Mouse (Mus musculus): ENCODE data around the gene Coro2a.
"Not testable (repeated sequence)": the region's sequence is repeated elsewhere in the genome, so short reads cannot be mapped to it uniquely, and the experiment has no call there.

Coro2a gene

DNA sequence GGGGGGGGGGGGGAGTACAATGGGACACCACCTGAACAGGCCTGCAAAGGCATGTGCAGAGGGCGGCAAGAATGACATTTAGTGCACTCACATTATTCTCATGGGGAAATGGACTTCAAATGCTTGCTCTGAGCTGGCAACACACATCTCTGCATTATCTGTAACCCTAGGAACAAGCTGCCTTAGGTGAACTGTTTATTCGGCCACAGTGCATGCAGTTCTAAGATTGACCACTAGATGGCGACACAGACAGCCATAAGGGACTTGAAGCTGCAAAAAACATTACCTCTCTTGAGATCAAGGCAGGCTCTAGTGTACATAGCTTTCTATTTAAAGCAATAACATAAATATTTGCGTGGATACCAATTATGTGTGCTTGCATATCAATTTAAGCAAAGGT is 9.2 kb upstream of the Coro2a start:
- DNase-seq = peak; percentile 86

GRCm38 (mm10) chr4:46607601-46608000 is 5.6 kb upstream of the Coro2a start:
- no peak for DNase-seq

GRCm38 (mm10) chr4:46605451-46605850 is 3.4 kb upstream of the Coro2a start:
- DNase-seq = no peak

- no peak for DNase-seq
Observed at GRCm38 (mm10) chr4:46602704-46603103, 702 bp upstream of the Coro2a start.

DNA sequence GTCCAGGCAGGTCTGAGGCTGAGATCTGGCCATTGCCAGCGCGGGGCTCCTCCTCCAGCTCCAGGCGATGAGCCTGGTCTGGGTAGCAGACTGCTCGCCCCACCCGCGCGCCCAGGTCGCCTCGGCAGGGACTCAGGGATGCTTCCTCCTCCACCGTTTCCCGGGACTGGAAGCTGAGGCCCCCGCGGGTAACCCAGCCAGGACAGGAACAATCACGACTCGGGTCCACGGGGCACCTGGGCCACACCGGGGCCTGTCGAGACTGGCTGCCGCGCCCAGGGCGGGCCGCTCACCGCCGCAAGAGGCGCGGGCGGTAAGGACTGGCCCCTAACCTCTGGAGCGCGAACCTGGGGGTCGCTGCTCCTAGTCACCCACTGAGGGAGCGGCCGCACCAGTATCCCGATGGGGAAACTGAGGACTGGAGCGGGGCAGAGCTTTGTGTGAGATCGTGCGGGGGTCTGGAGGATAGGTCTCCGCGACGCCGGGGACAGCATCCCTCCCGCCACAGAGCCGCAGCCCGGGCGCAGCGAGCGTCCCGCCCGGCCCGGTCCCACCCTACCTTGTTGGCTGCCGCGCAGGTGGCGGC is 651 bp downstream of the Coro2a start:
- no peak for DNase-seq

GRCm38 (mm10) chr4:46600473-46601257 is 1.3 kb downstream of the Coro2a start:
- DNase-seq = no peak

GRCm38 (mm10) chr4:46599609-46600008 is 2.4 kb downstream of the Coro2a start:
- not testable (repeated sequence) for DNase-seq

- DNase-seq = no peak
Observed at GRCm38 (mm10) chr4:46598981-46599380, 3.0 kb downstream of the Coro2a start.

- DNase-seq = no peak
Observed at GRCm38 (mm10) chr4:46598111-46598510, 3.9 kb downstream of the Coro2a start.

DNA sequence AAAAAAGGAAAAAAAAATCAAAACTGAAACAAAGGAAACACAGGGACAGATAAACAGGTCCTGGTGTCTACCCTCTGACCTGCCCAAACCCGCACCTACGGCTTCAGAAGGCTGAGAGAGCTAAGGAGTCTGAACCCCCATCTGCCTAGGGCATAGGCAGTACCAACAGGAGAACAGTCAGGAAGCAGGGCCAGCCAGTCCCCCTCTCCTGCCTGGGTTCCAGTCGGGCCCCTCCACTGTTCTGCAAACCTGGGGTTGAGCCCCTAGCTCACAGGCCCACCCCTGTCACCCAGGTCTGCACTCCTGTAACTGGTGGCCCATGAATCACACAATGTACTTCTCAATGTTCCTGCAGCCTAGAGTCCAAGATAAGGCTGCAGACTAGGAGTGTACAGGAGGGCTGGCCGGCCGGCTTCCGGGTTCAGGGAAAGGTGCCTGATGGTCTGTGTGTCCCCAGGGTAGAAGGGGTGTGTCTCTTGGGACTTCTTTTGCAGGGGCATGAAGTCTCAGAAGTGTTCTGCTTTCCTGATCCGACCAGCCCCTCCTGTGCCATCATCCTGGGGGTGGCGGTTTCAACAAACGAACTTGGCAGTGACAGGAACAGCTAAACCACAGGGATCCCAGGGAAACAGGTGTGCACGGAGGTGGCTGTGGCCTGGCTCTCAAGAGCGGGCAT is 4.6 kb downstream of the Coro2a start:
- no peak for DNase-seq

- no peak for DNase-seq
Observed at GRCm38 (mm10) chr4:46596398-46596797, 5.6 kb downstream of the Coro2a start.

DNA sequence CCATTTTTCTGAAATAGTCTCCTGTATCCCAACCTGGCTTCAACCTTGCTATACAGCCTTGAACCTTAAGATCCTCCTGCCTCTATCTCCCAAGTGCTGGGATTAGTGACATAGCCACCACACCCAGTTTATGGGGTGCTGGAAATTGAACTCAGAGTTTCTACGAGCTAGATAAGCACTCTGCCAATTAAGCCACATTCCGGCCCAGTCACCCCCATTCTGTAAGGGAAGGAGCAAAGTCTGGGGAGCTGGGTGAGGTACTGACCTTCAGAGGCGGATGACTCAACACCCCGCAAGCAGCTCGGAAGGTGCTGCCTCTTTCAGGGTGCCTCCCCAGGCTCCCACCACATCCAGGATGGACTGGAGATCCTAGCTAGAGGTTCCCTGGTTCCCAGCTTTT is 7.9 kb downstream of the Coro2a start:
- no peak for DNase-seq

GRCm38 (mm10) chr4:46593472-46593871 is 8.5 kb downstream of the Coro2a start:
- no peak for DNase-seq

DNA sequence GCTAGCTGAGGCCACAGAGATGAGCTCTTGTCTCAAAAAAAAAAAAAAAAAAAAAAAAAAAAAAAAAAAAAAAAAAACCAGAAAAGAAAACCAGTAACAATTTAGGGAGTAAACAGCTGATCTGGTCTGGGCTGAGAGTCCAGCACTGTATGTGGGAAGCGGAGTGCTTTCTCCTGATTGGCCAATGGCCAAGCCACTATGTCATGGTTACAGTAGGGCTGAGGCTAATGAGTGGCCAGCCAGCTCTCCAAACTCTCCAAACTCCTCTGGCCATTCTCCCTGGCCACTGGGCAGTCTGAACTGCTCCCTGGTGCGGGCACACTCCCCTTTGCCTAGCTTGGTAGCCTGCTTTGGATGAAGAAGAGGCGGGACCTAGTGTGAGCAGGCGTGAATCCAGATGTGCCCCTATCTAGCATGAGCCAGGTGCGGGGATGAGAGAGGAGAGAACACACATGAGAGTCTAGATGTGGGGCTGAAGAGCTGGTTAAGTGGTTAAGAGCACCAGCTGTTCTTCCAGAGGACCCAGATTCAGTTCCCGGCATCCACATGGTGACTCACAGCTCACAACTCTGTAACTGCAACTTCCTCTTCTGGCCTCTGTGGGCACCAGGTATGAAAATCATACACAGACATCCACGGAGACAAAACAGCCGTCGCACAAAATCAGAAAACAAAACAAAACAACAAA is 10.0 kb downstream of the Coro2a start:
- DNase-seq = no peak

GRCm38 (mm10) chr4:46590810-46591209 is 11.2 kb downstream of the Coro2a start:
- DNase-seq = no peak

GRCm38 (mm10) chr4:46589946-46590684 is 11.9 kb downstream of the Coro2a start:
- no peak for DNase-seq

GRCm38 (mm10) chr4:46589151-46589550 is 12.9 kb downstream of the Coro2a start:
- no peak for DNase-seq

DNA sequence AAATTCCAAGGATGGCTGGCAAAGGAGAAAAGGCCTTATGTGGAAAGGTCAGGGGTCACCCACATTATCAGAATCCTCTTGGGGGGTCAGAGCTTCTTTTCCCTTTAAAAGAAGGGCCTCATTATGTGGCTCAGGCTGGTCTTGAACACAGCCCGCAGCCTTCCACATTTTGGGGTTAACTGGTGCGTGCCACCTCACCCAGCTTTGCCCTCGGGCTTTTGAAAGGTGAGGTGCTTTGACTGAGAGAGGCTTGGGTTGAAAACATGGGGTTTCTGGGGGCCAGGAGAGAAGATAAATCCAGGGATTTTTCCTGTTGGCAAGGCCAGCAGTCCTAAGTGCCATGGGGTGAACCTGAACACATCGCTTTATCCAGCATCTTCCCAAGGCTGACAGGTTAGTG is 15.5 kb downstream of the Coro2a start:
- DNase-seq = no peak

DNA sequence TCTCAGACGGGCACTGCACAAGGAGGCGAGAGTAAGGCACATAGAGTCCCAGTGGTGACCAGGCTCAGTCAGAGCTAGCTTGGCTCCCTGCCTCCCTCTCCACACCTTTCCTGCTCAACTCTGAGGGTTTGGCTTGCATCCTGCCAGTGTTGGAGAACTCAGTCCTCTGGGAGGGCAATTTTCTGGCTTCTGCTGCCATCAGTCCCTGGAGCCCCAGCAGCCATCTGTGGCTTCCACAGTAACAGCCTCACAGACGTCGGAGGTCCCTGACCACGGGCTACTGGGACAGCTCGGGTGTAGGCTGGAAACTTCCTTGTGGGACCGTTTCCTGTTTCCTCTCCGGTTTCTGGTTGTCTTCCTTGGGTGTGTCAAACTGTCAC is 16.2 kb downstream of the Coro2a start:
- no peak for DNase-seq

DNA sequence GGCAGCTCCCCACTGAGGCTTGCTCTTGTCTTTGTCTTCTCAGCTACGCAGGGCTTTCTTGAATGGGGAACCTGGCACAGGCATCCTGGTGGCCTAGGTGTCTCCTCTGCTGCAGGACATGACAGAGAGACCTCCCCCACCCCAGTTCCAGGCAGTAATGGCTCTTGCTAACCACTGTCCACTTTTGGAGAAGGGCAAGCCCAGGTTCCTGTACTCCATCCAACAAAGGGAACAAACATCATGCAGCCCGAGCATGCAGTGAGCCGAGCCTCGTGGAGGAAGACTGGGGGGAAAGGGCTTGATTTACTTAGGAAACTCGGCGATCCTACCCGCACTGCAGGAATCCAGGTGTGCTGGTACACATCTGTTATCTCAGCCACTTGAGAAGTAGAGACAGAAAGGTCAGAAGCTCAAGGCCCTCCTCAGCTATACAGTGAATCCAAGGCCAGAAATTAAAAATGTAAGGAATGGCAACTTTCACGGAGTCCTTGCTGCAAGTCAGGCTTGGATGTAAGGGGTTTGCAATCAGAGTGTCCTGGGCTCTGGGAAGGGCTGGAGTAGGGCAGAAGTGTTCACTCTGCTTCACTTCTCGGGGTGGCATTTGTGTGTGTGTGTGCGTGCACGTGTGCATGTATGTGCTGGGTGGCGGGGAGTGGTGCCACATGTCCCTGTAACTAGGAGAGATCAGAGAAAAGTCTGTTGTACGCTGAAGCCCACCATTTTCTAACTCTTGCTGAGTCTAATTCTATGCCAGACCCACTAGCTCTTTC is 16.8 kb downstream of the Coro2a start:
- DNase-seq = no peak

- not testable (repeated sequence) for DNase-seq
Observed at GRCm38 (mm10) chr4:46584536-46584935, 17.5 kb downstream of the Coro2a start.

DNA sequence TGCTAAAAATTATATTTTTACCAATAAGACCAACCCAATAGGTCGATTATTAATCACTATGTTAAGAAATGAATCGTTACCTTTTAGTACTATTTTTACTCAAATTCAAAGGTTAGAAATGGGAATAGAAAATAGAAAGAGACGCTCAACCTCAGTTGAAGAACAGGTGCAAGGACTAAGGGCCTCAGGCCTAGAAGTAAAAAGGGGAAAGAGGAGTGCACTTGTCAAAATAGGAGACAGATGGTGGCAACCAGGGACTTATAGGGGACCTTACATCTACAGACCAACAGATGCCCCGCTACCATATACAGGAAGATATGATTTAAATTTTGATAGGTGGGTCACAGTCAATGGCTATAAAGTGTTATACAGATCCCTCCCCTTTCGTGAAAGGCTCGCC is 17.9 kb downstream of the Coro2a start:
- not testable (repeated sequence) for DNase-seq
